Mouse (Mus musculus) lung, postnatal 10 days (tissue): ENCODE results near the gene Lrrc4c.

ENCODE experiments used
- DNase-seq: peaks from one replicate; pipeline ENCODE4 v3.0.0; 2021

Lrrc4c gene

DNA sequence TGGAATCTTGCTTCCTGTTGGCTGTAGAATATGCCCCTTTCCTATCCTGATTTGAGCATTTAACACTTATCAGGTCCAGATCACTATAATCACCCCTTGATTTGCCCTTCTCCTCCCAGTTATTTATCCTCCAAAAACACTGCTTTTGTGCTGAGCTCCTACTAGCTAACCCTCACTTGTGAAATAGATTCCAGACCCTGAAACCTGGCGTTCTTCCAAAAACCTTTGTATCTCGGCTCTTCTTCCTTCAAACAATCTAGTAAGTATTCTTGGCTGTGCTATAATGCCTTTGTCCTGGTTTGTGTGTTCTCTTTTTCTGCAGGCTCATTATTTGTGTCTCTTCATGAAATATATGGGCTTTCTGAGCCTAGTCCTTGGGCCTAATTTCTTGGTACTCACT, 1167.6 kb downstream of the Lrrc4c start:
- DNase-seq, result no peak

DNA sequence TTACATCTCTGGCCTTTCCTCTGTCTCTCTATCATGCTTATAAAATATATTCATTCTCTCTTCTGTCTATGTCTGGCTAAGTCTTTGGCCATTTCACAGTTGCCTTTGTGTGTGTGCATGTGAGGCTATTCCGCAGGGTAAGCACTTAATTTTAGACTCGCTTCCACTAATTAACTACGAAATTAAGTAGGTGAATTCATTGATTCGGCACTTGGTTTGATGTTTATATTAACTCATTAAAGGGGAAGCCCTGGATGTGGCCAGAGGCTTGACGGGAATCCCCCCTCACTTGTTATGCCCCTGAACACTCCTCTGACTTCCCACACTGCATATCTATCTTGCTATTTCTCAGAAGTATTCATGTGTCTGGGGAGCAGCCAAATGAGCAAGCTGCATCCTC, 1169.6 kb downstream of the Lrrc4c start:
- no peak for DNase-seq

DNA sequence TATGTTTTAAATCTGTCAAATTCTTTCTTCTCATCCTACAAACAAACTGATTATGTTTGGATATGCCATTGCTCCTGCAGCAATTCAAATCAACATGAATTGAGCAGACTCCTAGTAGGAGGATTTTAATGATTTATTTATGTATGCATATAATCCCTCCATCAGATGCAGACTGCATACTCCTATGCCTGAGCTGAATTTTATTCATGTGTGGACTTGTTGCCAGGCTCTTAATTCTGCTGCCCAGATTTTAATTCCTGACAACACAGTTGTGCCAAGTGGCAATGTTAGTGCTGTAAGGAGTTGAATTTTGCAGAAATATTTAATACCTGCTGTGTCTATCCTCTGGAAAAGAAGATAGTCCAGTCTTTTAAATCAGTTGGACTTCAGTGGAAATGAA, 1179.1 kb downstream of the Lrrc4c start:
- no peak for DNase-seq

DNA sequence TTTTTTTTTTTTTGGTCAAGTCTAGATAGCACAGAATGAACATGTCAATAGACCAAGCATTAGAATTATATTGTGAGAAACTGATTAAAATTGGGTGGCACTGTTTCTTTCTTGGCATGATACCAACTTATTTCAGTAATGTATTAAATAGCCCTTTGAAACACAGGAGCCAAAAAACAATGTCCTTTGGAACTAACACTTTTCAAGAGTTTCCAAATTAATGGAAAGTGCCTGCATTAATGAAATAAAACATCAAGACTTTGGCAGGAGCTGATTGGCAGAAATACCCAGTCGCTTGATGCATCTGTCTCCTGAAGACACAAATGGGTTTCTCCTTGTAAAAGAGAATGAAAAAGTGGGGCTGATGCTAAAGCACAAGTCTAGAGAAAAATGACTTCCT, 1184.5 kb downstream of the Lrrc4c start:
- no peak for DNase-seq

DNA sequence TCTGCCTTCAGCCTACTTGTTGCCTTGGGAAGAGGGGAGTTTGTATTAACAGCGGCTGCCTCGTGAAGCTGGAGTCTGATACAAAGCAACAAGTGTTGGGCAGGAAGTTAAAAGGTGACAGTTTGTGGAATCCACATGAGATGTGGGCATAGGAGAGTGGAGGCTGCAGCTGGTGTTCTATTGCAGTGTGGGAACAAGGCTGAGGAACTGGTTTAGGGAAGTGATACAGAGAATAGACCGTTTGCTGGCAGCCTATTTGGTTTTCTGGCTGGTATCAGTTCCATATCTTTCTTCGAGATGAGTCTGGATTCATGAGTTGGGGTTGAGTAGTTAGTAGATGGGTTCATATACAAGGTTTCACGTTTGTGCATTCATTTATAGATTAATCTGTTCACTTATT, 1186.9 kb downstream of the Lrrc4c start:
- DNase-seq, result no peak

DNA sequence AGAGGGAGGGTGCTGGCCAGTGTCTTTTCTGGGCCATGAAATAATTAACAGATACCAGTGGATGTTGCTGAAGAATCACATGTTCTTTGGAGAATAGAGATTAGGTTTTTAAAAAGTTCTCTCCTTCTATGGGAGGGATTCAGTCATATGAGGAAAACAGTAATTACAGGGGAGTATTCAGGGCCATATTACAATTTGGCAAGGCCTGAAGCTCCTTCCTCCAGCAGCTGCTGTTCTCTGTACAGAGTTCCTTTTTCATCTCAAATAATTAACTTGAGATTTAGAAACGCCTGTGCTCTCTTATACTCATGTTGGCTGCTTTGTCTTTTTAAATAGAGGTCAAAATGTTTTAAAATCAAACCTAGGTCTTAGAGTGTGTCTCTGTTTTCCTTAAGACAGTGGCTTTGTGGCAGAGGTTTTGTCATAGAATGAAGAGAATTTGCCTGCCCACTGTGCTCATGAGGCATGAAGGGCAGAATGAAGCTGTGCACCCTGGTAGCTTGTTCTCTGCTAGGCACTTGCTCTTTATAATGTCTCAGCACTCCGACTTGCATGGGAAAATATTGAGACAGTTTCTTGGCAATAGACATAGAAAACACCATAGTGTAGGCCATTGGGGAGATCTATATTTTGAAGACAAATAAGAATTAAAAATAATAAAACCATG, 1206.4 kb downstream of the Lrrc4c start:
- no peak for DNase-seq

DNA sequence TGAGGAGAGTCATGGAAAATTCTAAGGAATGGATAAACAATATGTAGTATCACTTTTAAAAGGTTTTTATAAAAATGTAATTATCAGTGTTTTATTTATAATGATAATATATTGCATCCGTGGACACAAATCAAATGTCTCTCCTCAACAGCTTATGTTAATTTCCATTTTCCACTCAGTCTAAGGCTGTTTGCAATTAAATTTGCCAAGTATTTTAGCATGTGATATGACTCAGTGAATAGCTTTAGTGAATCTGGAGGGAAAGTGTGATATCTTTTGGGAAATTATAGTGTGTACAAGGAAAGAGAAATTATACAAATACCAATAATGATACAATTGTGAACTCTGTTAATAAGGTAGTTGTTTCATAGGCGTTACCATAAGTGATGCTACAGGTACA, 1207.1 kb downstream of the Lrrc4c start:
- no peak for DNase-seq

DNA sequence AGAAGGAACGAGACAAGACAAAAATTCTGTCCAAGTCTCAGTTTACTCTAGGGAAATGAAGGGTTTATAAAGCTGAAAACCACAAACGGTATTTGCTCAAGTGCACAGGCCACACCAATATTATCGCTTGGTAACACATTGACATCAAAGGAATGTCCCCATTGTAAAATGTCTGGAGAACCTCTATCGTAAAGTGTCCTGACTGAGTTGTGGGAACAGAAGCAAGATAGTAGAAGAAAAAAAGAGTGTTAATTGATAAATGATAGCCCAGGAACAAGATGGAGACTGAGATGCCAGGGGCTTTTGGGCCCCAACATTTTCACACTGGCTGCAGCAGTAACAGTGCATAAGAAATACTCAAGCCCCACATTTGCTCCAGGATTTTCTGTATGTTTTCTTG, 1212.7 kb downstream of the Lrrc4c start:
- DNase-seq, result no peak

DNA sequence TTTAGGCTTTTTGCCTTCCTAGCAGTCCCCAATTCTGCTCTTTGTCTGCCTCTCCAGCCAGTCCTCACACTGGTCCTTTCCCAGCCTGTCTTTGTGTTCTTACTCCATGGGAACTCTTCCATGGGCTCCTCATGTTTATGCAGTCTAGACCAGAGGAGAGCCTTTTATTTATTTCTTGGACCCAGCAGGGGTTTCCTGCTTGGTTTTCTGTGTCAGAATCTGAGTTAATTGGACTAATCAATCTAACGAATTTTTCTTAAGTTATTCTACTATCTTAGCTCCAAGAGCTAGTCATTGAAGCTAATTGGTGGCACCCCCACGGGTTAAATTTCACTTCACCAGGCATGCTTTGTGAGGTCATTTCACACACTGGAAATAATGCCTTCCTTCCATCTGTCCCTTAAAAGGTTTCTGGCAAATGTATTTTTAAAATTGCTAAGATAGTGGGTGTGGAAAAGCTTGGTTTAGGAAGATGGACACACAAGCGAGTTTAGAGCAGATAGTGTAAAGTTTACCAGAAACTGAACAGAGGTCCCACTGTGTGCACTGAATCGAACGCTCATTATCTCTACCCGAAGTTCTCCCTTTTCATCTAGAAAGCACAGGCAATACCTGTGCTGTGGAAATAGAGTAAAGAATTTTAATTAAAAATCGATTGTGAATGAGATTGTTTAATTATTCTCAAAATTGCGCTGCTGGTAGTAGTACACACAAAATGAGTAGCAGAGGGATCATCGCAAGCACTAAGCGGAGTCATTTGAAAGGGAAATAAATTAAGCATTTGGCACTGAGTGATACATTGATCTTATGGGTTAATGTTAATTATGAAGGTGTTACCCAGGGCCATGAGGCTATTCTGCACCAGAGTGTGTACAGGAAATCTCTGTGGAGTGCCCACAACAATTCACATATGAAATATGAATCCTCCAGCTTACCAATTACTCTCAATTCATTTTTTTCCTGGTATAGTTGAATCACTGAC, 1226.0 kb downstream of the Lrrc4c start:
- DNase-seq, result no peak

DNA sequence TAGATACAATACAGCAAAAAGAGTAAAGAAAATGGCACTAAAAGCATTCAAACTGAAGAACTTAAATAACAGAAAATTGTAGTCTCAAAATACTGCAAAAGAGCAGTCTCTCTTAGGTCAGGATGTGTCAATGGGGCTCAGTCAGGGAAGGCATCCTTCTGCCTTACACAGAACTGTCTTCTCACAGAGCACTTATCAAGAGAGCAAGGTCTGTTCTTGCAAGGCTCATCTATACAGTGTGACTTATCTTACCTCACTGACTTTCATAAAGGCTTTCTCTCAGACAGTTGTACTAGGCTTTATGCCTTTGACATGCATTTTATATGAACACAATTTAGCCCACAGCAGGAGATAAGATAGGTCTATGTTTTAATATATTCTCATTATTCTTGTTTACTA, 1226.7 kb downstream of the Lrrc4c start:
- DNase-seq, result no peak

DNA sequence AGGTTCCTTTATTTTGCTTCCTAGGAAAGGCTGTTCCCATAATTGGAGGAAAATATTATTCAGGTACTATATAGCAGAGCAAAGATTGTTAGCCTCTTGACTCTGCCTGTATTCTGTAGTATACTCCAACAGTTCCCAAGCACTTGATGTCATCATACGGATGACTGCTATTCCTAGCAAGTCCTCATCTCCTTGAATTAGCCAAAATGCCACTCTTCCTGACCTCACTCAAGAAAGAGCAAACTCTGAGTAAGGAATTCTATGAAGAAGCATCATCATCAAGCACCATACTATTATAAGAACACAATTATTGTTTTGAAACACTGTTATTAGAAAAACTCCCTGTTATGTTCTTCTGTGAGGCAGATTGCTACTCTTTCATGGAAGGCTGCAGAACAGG, 1228.0 kb downstream of the Lrrc4c start:
- DNase-seq, result no peak

DNA sequence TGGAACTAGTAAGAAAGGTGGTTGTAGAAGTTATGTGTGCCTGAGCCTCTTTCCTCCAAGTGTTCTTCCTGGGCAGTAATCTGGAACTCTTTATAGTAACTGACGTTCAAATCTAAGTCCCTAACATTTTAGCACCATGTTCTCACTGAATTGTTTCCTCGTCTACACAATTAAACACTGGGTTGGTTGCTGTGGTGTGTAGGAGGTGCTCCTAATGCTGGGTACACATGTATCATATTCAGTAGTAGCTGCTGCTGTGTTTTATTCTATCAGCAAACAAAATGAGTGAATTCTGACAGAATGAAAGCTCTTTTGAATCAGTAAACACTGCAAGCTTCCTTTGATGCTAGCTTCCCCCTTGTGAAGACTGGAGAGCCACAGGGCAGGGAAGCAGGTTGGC, 1246.5 kb downstream of the Lrrc4c start:
- DNase-seq, result no peak

DNA sequence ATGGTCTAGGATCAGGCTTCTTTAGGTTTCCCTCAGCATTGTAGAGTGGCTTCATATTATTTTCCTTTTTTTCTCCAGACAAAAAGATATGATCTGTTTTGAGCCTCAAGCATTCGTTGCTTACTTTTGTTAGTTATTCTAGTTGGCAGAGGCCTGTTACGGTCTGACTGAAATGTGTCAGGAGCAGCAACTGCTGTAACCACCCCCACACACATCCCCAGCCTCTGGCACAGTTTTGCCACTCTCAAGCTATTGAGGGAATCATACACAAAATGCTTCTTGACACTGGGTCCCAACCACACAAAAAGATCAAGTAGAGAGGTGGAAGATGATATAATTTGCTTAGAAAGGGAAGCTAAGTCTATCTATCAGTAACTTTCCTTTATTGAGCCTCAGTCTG, 1251.0 kb downstream of the Lrrc4c start:
- no peak for DNase-seq

DNA sequence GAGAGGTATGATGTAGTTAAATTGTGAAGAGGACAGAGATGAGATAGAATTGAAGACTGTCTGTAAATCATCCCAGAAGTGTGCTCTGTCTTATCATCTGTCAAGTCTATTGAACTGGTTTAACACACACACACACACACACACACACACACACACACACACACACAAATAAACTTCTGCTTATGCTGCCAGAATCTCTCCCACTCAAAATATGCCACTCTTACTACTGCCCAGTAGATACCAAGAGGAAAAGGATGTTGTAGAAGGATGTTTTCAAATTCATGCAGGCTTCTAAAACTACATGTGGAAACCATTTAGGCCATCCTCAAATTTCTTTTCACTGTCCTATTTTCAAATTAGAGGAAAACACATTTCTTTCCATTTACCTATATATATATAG, 1257.0 kb downstream of the Lrrc4c start:
- no peak for DNase-seq

DNA sequence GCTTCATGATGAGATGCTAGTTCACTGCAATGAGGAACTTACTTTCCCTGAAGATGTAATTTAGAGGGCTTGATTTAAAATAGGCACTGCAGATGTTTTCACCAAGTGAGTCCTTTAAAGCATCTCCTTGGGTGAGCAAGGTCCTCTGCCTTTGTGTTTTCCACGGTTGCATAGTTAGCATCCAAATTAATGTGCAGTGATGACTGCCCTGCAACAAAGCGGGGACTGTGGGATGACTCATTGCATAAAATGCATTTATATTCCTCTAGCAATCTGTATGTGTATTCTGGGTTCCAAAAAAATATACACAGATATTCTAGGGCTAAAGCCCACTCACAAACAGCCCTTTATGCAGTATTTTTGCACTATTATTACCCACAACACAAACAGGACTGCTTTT, 1263.2 kb downstream of the Lrrc4c start:
- DNase-seq, result no peak

DNA sequence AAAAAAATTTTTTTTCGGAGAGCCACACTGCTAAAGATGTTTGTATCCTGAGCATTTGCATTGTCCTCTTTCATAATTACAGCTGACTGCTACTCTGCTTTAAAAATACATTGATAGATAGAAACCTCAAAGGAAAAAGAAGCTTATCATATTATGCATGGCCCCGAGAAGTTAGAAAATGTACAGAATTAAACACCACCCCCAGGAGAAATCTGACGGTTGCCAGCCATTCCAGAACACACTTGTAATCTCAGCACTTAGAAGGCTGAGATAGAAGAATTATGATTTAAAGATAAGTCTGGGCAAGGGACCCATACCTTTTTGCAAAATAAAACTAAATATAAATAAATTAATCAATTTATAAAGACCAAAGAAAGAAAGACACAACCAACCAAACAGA, 1268.4 kb downstream of the Lrrc4c start:
- DNase-seq, result no peak

DNA sequence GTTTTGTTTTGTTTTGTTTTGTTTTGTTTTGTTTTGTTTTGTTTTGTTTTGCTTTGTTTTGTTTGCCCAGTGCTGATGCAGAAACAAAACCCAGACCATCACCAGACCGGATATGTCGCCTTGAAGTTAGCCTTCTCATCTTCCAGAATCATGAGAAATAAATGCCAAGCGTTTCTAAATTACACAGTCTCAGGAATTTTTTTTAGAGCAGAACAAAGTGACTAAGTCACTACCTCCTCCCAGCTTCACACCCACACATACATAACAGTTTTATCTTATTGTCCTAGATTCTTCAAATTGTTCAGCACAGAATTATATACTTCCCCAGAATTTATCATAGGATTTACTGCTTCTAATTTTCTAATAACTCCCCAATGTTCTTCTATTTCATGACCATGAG, 1272.6 kb downstream of the Lrrc4c start:
- DNase-seq, result no peak

DNA sequence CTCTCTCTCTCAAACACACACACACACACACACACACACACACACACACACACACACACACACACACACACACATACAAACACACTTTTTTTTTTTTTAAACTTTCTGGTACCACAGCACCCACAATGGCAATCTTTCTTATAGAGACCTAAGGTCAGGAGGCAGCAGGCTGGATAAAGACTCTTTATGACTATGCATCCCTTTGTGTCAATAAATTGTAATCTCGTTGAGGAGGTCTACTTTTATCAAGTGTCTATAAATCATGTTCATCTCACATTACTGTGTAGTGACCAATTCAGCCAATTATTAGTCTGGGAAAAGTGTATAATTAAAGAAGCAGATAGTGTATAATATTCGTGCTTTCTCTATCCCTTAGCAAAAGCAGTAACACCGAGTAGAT, 1286.2 kb downstream of the Lrrc4c start:
- no peak for DNase-seq

DNA sequence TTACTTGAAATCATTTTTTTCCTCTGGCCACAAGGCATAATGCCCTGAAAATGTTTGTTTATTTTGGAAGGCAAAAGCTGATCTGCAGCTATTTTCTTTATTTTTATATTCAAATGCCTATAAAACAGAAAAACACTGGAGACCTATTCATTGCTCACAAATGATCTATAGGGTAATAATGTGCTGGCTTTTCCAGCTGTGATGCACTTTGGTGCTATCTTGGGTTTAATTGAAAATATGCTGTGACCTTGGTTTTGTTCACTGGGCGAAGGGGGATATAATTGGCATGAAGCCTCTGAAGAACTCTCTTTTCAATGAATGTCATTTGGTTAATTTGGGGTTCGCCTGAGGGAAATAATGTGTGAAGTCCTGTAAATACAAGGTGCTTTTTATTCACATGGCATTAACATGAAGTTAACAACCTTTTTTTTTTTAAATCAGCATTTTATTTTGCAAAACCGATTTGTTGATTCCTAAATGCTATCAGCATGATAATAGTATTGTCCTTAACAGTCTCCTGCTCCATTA, 1286.8 kb downstream of the Lrrc4c start:
- DNase-seq, result no peak

DNA sequence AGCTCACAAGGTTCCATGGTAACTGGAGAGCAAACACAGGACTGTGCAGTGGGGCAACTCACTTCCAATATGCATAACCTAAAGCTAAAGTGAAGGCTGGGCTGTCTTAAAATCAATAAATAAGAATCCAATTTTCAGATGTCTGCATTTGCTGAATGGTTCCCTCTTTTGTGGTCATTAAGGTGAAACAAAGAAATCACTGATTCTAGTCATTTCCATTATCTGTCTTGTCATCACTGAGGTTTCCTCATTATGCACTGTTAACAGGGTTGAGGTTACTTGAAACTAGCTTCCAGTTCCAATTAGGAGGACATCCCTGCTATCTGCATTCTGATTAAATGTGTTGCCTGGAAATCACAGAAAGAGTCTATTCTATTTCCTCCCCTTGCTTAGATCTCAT, 1291.5 kb downstream of the Lrrc4c start:
- DNase-seq, result no peak

DNA sequence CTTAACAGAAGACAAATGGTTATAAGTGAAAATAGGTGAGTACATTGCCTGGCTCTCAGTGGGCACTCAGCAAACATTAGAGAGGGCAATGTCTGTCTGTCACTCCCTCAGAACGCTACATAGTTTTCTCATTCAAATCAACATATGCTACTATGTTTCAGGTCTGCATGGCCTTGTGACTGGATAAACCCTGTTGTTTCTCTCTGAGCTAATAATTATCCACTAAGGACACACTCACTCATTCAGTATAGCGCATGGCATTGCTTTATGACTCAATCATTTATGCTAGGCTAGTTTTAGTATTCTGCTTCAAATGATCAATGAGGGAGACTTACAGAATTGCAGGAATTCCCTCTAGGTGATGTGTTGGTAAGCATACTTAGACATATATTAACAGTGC, 1292.6 kb downstream of the Lrrc4c start:
- no peak for DNase-seq

DNA sequence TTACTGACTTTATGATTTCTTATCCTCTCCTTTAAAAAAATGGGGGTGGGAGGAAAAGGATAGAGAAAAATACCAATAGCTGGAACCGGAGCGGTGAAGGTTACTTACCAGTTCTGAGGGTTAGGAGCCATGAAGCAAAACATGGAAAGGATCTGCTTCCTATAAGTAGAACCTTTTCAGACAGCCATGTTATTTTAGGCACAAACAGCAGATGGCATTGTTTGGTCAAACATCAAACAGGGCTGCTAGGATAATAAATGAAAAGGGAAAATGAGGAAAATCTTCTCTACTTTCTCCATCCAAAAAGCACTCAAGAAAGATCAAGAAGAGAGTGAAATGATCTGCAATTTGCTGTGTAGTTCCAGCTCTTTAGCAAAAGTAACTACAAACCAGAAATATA, 1296.8 kb downstream of the Lrrc4c start:
- no peak for DNase-seq

DNA sequence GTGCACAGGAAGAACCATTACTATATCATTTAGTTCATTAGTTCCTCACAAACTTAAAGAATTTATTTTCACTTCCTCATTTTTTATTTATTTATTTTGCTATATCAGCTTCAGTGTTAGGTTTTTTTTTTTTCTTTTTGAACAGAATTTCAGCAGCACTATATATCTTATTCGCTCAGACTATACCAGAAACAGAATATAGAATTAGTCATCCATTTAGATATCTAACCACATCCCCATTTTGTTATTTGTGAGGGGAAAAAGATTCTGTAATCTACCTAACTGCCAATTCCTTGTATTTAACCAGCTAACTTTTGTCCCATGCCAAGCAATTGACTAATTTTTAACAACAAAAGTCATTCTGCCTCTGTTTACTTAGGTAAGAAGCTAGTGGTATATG, 1300.6 kb downstream of the Lrrc4c start:
- no peak for DNase-seq

DNA sequence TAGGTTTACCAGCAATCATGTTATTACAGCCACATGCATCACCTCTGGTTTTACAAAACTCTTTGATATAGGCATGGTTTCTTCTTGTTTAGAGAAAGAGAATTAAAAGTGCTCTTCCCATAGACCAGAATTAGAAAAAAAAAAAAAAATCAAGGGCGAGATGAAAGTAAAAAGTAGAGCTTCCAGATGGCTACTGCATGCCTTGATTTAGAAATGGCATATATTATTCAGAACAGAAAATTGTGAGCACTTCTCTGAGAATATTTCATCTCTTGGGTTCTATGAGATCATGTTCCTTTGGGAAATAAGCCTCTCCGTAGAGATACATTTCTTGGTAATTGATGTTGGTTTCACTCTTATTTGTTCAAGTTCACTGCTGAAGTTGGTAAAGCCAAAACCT, 1322.0 kb downstream of the Lrrc4c start:
- DNase-seq, result no peak
